Mouse (Mus musculus) kidney, embryonic 15.5 days (tissue): Measurements from ENCODE around the gene Gm49337. TPM values are rescaled to one million over a fixed set of nuclear protein-coding genes. Genes with fewer than 3 reads are reported as not detected.
A peak's percentile ranks its signal among the peaks of the same experiment; 100 is the strongest.

Experiments used
- ATAC-seq: fragments of 200-750 bp; cut with Nextera tagmentation; replicated peaks from 2 replicates; pipeline ENCODE4 v1.8.0; 2017; ENCODE audit warnings: moderate TSS enrichment; ENCODE audit not compliant: low FRiP score
- H3K27ac ChIP-seq: fragments of 300-500 bp; sonication (generic); 2 replicates; pipeline ENCODE4 v1.5.1; 2015; ENCODE audit warnings: mild to moderate bottlenecking, inconsistent platforms
- H3K27me3 ChIP-seq: fragments of 300-500 bp; sonication (generic); 2 replicates; pipeline ENCODE4 v1.6.1; 2015; ENCODE audit warnings: inconsistent platforms
- H3K36me3 ChIP-seq: fragments of 300-500 bp; sonication (generic); 2 replicates; pipeline ENCODE4 v1.6.1; 2015; ENCODE audit warnings: inconsistent platforms
- H3K4me1 ChIP-seq: fragments of 300-500 bp; sonication (generic); 2 replicates; pipeline ENCODE4 v1.6.1; 2015; ENCODE audit warnings: inconsistent platforms
- H3K4me2 ChIP-seq: fragments of 300-500 bp; sonication (generic); 2 replicates; pipeline ENCODE4 v1.6.1; 2015; ENCODE audit warnings: moderate library complexity, mild to moderate bottlenecking, inconsistent platforms
- H3K4me3 ChIP-seq: fragments of 300-500 bp; sonication (generic); replicated peaks from 2 replicates; pipeline ENCODE4 v1.5.1; 2015; ENCODE audit warnings: mild to moderate bottlenecking, inconsistent platforms
- H3K9ac ChIP-seq: fragments of 300-500 bp; sonication (generic); 2 replicates; pipeline ENCODE4 v1.6.1; 2015; ENCODE audit warnings: mild to moderate bottlenecking, inconsistent platforms
- H3K9me3 ChIP-seq: fragments of 300-500 bp; sonication (generic); replicated peaks from 2 replicates; pipeline ENCODE4 v1.6.1; 2016; ENCODE audit warnings: inconsistent platforms
- WGBS: fragments of 180-500 bp; shearing (Covaris S2); methylation state at CpG from one replicate; pipeline ENCODE4 v1.1.7; 2015; ENCODE audit warnings: mixed read lengths; 5-methylcytosine and 5-hydroxymethylcytosine counted together
- polyA plus RNA-seq: library from polyadenylated mRNA; unstranded; fragments of >200 nt; fragmentation: Nextera tagmentation; extraction: Ambion mirVana; gene quantifications from 2 replicates; pipeline ENCODE4 v1.2.1, GENCODE M21; 2015

Gene Gm49337
- polyA plus RNA-seq, 1 experiment from 2014 or later: not detected

- H3K4me2 ChIP-seq: no peak overlapping the region
- no peaks in the 10 kb centered on the region for H3K27me3 ChIP-seq
- 0 out of 2 replicates have a peak, but pooled peaks cover 4% of the 10 kb centered on the region for H3K36me3 ChIP-seq
- no peak overlapping the region for H3K9ac ChIP-seq
- no peak for ATAC-seq
- 52% methylated on average over 8 of the region's 8 CpGs for WGBS
- no peak overlapping the region for H3K27ac ChIP-seq
- H3K4me1 ChIP-seq: peaks cover 26% of the 10 kb centered on the region
- H3K9me3 ChIP-seq: no peaks in the 10 kb centered on the region
- no peak overlapping the region for H3K4me3 ChIP-seq
These were observed 7.3 kb upstream of the Gm49337 start for GRCm38 (mm10) chr4:116165708-116166407.

- ATAC-seq: no peak
- peaks cover 21% of the 10 kb centered on the region for H3K4me1 ChIP-seq
These were observed 5.8 kb upstream of the Gm49337 start, which contains the start of gene Tspan1 for GRCm38 (mm10) chr4:116167404-116167803. Gene Tspan1 (minus strand): TSS chr4:116167601.

GRCm38 (mm10) chr4:116168617-116169352 lies 4.4 kb upstream of the Gm49337 start:
- H3K9me3 ChIP-seq: no peaks in the 10 kb centered on the region

More at GRCm38 (mm10) chr4:116167404-116167803, 5.8 kb upstream of the Gm49337 start, which contains the start of gene Tspan1:
- H3K9ac ChIP-seq: no peak within 1 kb of the TSS
- 37% methylated on average over 7 of the region's 7 CpGs for WGBS
- H3K9me3 ChIP-seq: no peaks in the 10 kb centered on the region
- no peak within 1 kb of the TSS for H3K4me3 ChIP-seq
- H3K27me3 ChIP-seq: no peaks in the 10 kb centered on the region
- H3K36me3 ChIP-seq: no peaks in the 10 kb centered on the region
- H3K4me2 ChIP-seq: no peak within 1 kb of the TSS
- H3K27ac ChIP-seq: no peak within 1 kb of the TSS

GRCm38 (mm10) chr4:116169353-116169672 lies 3.9 kb upstream of the Gm49337 start:
- Histone ChIP-seq H3K4me2 (no peak overlapping the region), H3K4me1 (peaks cover 20% of the 10 kb centered on the region), H3K4me3 (no peak overlapping the region), H3K27me3 (no peaks in the 10 kb centered on the region), H3K9ac (no peak overlapping the region), H3K27ac (no peak overlapping the region), H3K9me3 (no peaks in the 10 kb centered on the region), H3K36me3 (no peaks in the 10 kb centered on the region)
- peak; percentile 19; the same call in 1 of the 2 replicates for ATAC-seq
- WGBS: 76% methylated on average over 3 of the region's 3 CpGs

More at GRCm38 (mm10) chr4:116168617-116169352, 4.4 kb upstream of the Gm49337 start:
- peak; percentile 45; the same call in 1 of the 2 replicates for ATAC-seq
- H3K9ac ChIP-seq: no peak overlapping the region
- peaks cover 18% of the 10 kb centered on the region for H3K4me1 ChIP-seq
- no peak overlapping the region for H3K4me3 ChIP-seq
- no peak overlapping the region for H3K4me2 ChIP-seq
- 82% methylated on average over 7 of the region's 8 CpGs for WGBS
- H3K27ac ChIP-seq: no peak overlapping the region
- H3K27me3 ChIP-seq: no peaks in the 10 kb centered on the region
- no peaks in the 10 kb centered on the region for H3K36me3 ChIP-seq

GRCm38 (mm10) chr4:116173752-116174151 lies 568 bp downstream of the Gm49337 start:
- Histone ChIP-seq H3K4me1 (peaks cover 41% of the 10 kb centered on the region), H3K4me2 (no peak overlapping the region), H3K4me3 (no peak overlapping the region), H3K27ac (no peak overlapping the region), H3K27me3 (no peaks in the 10 kb centered on the region), H3K9me3 (no peaks in the 10 kb centered on the region), H3K9ac (no peak overlapping the region), H3K36me3 (no peaks in the 10 kb centered on the region)
- 90% methylated on average over 4 of the region's 4 CpGs for WGBS
- ATAC-seq: no peak

GRCm38 (mm10) chr4:116174466-116175116 lies 1.4 kb downstream of the Gm49337 start:
- peaks cover 39% of the 10 kb centered on the region for H3K4me1 ChIP-seq
- H3K36me3 ChIP-seq: no peaks in the 10 kb centered on the region
- H3K9me3 ChIP-seq: no peaks in the 10 kb centered on the region
- WGBS: 52% methylated on average over 6 of the region's 6 CpGs
- H3K9ac ChIP-seq: no peak overlapping the region
- H3K4me2 ChIP-seq: no peak overlapping the region
- no peak for ATAC-seq
- peak overlapping the region; percentile 92; the same call in 1 of the 2 replicates for H3K27ac ChIP-seq
- no peaks in the 10 kb centered on the region for H3K27me3 ChIP-seq
- no peak overlapping the region for H3K4me3 ChIP-seq

GRCm38 (mm10) chr4:116175136-116175535 lies 2.0 kb downstream of the Gm49337 start:
- Histone ChIP-seq H3K9me3 (no peaks in the 10 kb centered on the region), H3K27ac (peak overlapping the region; percentile 92; the same call in 1 of the 2 replicates), H3K36me3 (no peaks in the 10 kb centered on the region), H3K4me2 (no peak overlapping the region), H3K4me1 (peaks cover 39% of the 10 kb centered on the region), H3K9ac (no peak overlapping the region), H3K27me3 (no peaks in the 10 kb centered on the region), H3K4me3 (no peak overlapping the region)
- no peak for ATAC-seq

- peak overlapping the region; percentile 52 for H3K4me2 ChIP-seq
- H3K27ac ChIP-seq: peak overlapping the region; percentile 92
- 66% methylated on average over 7 of the region's 7 CpGs for WGBS
- H3K4me1 ChIP-seq: peaks cover 39% of the 10 kb centered on the region
- no peaks in the 10 kb centered on the region for H3K27me3 ChIP-seq
- no peaks in the 10 kb centered on the region for H3K36me3 ChIP-seq
- no peaks in the 10 kb centered on the region for H3K9me3 ChIP-seq
- peak overlapping the region; percentile 30 for H3K4me3 ChIP-seq
- peak overlapping the region; percentile 32; the same call in 1 of the 2 replicates for H3K9ac ChIP-seq
- ATAC-seq: no peak; the same call in none of the 2 replicates
These were observed 2.7 kb downstream of the Gm49337 start for GRCm38 (mm10) chr4:116175711-116176542.

- peak overlapping the region; percentile 32; the same call in 1 of the 2 replicates for H3K9ac ChIP-seq
- ATAC-seq: peak; percentile 87
- WGBS: 14% methylated on average over 10 of the region's 10 CpGs
These were observed 3.4 kb downstream of the Gm49337 start for GRCm38 (mm10) chr4:116176543-116176988.

GRCm38 (mm10) chr4:116177140-116177539 lies 4.0 kb downstream of the Gm49337 start:
- WGBS: 15% methylated on average over 5 of the region's 5 CpGs
- peak; percentile 37 for ATAC-seq
- Histone ChIP-seq H3K9ac (no peak overlapping the region), H3K36me3 (no peaks in the 10 kb centered on the region), H3K4me1 (peaks cover 42% of the 10 kb centered on the region), H3K27ac (peak overlapping the region; percentile 92), H3K27me3 (no peaks in the 10 kb centered on the region), H3K4me2 (peak overlapping the region; percentile 52), H3K9me3 (no peaks in the 10 kb centered on the region), H3K4me3 (peak overlapping the region; percentile 30)

More at GRCm38 (mm10) chr4:116176543-116176988, 3.4 kb downstream of the Gm49337 start:
- no peaks in the 10 kb centered on the region for H3K27me3 ChIP-seq
- H3K27ac ChIP-seq: peak overlapping the region; percentile 92
- H3K4me1 ChIP-seq: peaks cover 39% of the 10 kb centered on the region
- H3K36me3 ChIP-seq: no peaks in the 10 kb centered on the region
- H3K4me2 ChIP-seq: peak overlapping the region; percentile 52
- peak overlapping the region; percentile 30 for H3K4me3 ChIP-seq
- H3K9me3 ChIP-seq: no peaks in the 10 kb centered on the region

- WGBS: 70% methylated on average over 3 of the region's 3 CpGs
- no peak for ATAC-seq
- H3K9me3 ChIP-seq: no peaks in the 10 kb centered on the region
These were observed 8.9 kb downstream of the Gm49337 start for GRCm38 (mm10) chr4:116182079-116182478.

More at GRCm38 (mm10) chr4:116182079-116182478, 8.9 kb downstream of the Gm49337 start:
- Histone ChIP-seq H3K9ac (no peak overlapping the region), H3K27me3 (no peaks in the 10 kb centered on the region), H3K4me1 (peaks cover 24% of the 10 kb centered on the region), H3K36me3 (no peaks in the 10 kb centered on the region), H3K4me3 (no peak overlapping the region), H3K4me2 (no peak overlapping the region), H3K27ac (no peak overlapping the region)
